Mouse (Mus musculus) E14TG2a.4 (cell line): Measurements from ENCODE around the gene Ttc16.

ENCODE experiments used
- H3K27me3 ChIP-seq: 2 replicates; pipeline ENCODE4 v1.6.1; 2014; ENCODE audit warnings: low read length, control low read depth; ENCODE audit not compliant: insufficient read depth
- H3K36me3 ChIP-seq: 2 replicates; pipeline ENCODE4 v1.6.1; 2014; ENCODE audit warnings: low read length, control low read depth; ENCODE audit not compliant: insufficient read depth
- H3K4me1 ChIP-seq: replicated peaks from 2 replicates; pipeline ENCODE4 v1.6.1; 2014; ENCODE audit warnings: low read depth, low read length, control low read depth
- H3K4me3 ChIP-seq: replicated peaks from 2 replicates; pipeline ENCODE4 v1.5.1; 2014; ENCODE audit warnings: mild to moderate bottlenecking, low read length
- H3K9me3 ChIP-seq: 2 replicates; pipeline ENCODE4 v1.6.1; 2014; ENCODE audit warnings: low read length, control low read depth
- CTCF ChIP-seq: conservative IDR thresholded peaks from 2 replicates; pipeline ENCODE4 v1.5.1; 2014; ENCODE audit warnings: low read length
- NANOG ChIP-seq: IDR thresholded peaks from 2 replicates; pipeline ENCODE4 v1.6.1; 2014; ENCODE audit warnings: borderline replicate concordance, low read length, mixed read lengths
- POU5F1 ChIP-seq: IDR thresholded peaks from 2 replicates; pipeline ENCODE4 v1.6.1; 2014; ENCODE audit warnings: low read length, borderline replicate concordance

Ttc16 gene

GRCm38 (mm10) chr2:32712586-32712933, 62.9 kb downstream of the Ttc16 start:
- peaks cover 65% of the 10 kb centered on the region for H3K4me1 ChIP-seq
- TF ChIP-seq POU5F1 (no peak), CTCF (no peak), NANOG (no peak)
- peak overlapping the region; percentile 97 for H3K4me3 ChIP-seq
- peaks cover 43% of the 10 kb centered on the region for H3K36me3 ChIP-seq
- no peaks in the 10 kb centered on the region for H3K9me3 ChIP-seq
- no peaks in the 10 kb centered on the region for H3K27me3 ChIP-seq

DNA sequence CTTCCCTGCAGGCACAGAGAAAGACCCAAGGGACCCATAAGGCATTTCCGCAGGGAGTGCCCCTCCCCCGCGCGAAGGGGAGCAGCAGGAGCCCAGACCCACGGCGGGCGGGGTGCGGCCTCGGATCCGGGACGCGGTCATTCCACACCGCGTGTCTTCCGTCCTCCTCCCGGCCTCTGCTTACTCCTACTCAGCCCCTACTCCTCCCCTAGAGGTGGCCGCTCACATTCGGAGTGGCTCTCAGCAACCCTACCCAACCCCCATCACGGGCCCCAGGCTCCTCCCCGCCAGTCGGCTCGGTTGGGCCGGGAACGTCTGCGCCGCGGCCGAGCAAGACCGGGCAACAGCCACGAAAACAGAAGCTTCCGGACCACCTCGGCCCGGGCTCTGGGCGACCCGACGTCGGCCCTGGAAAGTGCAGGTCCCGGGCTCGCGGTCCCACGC, 63.3 kb downstream of the Ttc16 start:
- H3K4me1 ChIP-seq = peaks cover 69% of the 10 kb centered on the region
- peaks cover 47% of the 10 kb centered on the region for H3K36me3 ChIP-seq
- no peaks in the 10 kb centered on the region for H3K27me3 ChIP-seq
- peak overlapping the region; percentile 97 for H3K4me3 ChIP-seq
- TF ChIP-seq POU5F1 (no peak), CTCF (no peak)
- H3K9me3 ChIP-seq = no peaks in the 10 kb centered on the region

- Histone ChIP-seq H3K4me3 (peak overlapping the region; percentile 97), H3K4me1 (peaks cover 76% of the 10 kb centered on the region), H3K9me3 (no peaks in the 10 kb centered on the region), H3K27me3 (no peaks in the 10 kb centered on the region), H3K36me3 (peaks cover 54% of the 10 kb centered on the region)
- TF ChIP-seq POU5F1 (no peak), NANOG (no peak), CTCF (no peak)
Measured at GRCm38 (mm10) chr2:32711301-32712056, 64.0 kb downstream of the Ttc16 start.

DNA sequence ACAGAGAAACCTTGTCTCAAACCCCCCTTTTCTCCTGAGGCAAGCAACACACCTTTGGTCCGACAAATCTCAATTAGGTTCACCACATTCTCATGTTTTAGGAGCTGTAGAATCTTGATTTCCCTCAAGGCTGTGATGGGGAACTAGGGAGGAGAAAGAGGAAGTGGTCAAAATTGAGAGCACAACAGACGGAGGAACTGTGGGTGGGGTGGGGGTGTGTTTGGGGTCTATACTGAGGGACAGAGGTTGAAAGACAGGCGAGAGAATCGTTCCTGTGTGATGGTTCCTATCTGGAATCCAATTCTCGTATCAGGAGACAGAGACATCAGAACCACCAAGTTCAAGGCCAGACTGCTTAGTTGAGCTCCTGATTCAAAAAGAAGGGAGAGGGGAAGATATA, 65.0 kb downstream of the Ttc16 start:
- no peak for TF ChIP-seq NANOG
- TF ChIP-seq CTCF = no peak
- no peak for TF ChIP-seq POU5F1
- peaks cover 64% of the 10 kb centered on the region for H3K36me3 ChIP-seq
- H3K9me3 ChIP-seq = no peaks in the 10 kb centered on the region
- H3K27me3 ChIP-seq = no peaks in the 10 kb centered on the region
- H3K4me3 ChIP-seq = peak overlapping the region; percentile 39
- H3K4me1 ChIP-seq = peaks cover 80% of the 10 kb centered on the region

GRCm38 (mm10) chr2:32709521-32710137, 65.8 kb downstream of the Ttc16 start:
- Histone ChIP-seq H3K4me3 (peak overlapping the region; percentile 39), H3K9me3 (no peaks in the 10 kb centered on the region), H3K4me1 (peaks cover 80% of the 10 kb centered on the region), H3K27me3 (no peaks in the 10 kb centered on the region), H3K36me3 (peaks cover 72% of the 10 kb centered on the region)
- TF ChIP-seq CTCF (no peak), POU5F1 (no peak), NANOG (no peak)

DNA sequence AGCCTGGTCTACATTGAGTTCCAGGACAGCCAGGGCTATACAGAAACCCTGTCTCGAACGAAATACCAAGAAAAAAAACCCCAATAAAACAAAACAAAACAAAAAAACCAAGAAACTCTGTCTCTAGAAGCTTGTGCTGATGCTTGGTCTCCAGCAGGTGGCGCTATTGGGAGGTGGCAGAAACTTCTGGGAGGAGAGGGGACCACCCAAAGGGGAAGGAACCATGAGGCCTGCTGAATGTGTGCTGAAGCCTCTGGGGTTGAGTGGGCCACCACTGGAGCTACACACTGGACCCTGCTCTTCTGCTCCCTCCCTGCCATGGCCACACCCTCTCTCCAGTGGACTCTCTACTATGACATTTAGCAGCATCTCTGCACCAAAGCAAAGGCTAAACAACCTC, 66.8 kb downstream of the Ttc16 start:
- Histone ChIP-seq H3K4me1 (peaks cover 80% of the 10 kb centered on the region), H3K36me3 (peaks cover 82% of the 10 kb centered on the region), H3K9me3 (no peaks in the 10 kb centered on the region), H3K4me3 (no peak overlapping the region), H3K27me3 (no peaks in the 10 kb centered on the region)
- TF ChIP-seq CTCF (peak; percentile 94), POU5F1 (no peak), NANOG (no peak)
